Mouse (Mus musculus) CD8-positive naive resting alpha-beta T cell, adult 2 months (primary cell): ENCODE data around the gene Cacna1d.

Experiments
- DNase-seq, 2 experiments: peaks; one replicate each; pipeline ENCODE4 v3.0.0; 2022; ENCODE audit warnings: low read depth in 2 of 2, low spot score in 2 of 2

The Cacna1d gene

DNA sequence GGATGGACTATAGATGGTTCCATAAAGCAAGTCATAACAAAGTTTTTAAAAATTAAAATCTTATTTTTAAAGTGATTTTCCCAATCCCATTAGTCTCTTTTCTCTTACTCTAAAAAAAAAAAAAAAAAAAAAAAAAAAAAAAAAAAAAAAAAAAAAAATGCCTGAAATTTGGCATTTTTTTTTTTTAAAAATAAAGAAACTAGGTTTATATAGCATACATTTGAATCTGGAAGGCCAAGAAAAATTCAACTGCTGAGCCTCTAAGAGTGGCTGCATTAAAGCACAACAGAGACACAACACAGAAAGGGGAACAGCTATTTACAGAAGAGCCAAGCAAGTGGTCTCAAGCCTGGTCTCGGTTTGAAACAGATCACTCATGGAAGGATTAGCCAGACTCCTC is 112.9 kb downstream of the Cacna1d start:
- DNase-seq: no peak

DNA sequence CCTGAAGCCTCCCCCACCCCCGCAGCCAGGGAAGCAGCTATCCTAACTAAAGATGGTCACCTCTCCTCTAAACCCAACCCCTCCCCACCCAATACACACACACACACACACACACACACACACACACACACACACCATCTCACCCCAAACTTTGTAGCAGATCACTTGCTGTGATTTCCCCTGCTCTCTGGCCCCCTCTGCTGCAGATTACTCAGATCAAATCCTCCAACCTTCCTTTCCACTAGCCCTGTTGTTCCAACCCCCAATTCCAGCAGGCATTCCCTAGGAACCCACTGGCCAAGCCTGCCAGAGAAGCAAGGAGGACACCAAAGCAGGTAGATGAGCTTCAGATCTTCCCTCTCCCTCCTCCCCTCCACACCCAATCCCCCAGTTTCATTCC is 118.4 kb downstream of the Cacna1d start:
- no peak for DNase-seq

DNA sequence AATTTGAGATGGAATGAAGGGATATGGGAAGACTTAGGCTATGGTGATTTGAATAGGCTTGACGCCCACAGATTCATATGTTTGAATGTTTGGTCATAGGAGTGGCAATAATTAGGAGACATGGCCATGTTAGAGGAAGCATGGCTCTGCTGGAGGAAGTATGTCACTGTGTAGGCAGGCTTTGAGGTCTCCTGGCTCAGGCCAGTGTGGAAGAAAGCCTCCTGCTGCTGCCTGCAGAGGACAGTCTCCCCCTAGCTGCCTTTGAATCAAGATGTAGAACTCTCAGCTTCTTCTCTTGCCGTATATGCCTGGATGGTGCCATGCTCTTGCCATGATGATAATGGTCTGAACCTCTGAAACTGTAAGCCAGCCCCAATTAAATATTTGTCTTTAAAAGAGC is 120.2 kb downstream of the Cacna1d start:
- no peak for DNase-seq

DNA sequence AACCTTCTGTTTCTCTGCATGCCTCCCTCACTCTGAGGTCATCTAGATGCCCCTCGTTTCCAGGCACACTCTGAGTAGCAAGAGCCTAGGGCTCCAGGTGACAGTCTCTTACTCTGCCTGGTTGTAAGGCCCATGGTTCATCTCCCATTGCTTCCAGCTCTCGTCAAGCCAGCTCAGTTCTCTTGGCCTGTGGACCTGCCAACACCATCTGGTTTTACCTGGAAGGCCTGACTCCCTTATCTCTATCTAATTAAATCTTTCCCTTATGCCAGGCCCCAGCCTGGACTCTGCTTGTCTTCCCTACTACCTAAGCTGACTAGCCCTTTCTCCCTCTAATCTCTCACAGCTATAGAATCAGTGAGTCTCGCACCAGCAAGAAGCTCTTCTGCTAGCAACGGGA is 124.2 kb downstream of the Cacna1d start:
- no peak for DNase-seq

DNA sequence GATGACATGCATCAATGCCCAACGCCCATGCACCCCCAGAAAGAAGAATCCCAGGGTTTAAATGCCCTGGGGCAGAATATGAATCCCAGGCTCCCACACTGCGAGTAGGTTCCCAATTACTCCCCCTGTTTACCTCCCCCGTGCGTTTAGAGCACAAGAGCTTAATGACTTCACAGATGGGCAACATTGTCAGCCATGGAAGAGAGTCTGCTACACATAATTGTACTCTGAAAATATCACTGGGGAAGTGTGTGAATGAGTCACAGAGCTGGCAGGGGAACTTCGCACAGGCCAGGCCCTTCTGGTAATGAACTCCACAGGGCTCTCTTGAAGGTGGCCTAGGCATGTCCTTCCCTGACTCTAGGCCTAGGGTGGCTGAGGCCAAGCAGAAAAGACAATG is 125.4 kb downstream of the Cacna1d start:
- no peak for DNase-seq

DNA sequence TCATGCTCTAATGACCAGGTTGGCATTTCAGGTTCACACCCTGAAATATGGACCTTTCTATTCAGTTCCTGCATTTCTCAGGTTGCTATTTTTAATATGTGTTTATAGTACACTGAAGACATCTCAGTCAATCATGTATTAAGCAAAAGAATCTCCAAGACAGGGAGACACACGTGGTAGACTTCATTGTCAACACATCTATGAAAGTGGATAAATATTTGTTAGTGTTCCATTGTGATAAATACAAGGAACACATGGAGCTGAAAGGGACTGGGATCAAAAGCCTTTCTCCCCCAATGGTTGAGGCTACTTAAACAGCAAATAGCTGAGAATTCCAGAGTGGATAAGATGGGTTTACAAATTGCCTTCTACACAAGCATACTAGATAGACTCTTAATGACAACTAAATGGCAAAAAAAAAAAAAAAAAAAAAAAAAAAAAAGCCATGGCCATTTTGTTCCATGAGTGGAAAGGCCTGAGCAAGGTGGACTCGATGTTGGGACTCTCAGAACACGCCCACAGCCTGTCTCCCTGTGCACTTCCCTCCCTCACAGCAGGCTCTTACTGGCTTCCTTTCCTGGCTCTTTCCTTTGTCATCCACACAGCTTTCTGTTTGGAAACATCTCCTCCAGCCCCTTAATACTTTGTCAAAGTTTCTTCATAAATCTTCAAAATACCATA is 127.6 kb downstream of the Cacna1d start:
- DNase-seq: no peak

DNA sequence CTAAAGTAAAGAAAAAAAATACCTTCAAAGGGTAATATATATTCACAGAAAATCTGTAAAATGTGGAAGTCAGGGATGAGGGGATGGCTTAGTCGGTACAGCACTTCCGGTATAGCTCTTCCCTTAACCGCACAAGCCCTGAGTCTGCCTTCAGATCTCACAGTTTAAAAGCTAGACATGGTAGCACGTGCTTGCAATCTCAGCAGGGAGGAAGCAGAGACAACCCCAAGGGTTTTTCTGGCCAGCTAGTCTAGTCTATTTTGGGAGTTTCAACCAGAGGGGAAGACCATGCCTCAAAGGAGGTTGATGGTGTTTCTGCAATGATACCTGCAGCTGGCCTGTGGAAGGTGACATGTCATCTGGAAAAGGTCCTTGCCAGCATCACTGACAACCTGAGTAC is 128.9 kb downstream of the Cacna1d start:
- no peak for DNase-seq

DNA sequence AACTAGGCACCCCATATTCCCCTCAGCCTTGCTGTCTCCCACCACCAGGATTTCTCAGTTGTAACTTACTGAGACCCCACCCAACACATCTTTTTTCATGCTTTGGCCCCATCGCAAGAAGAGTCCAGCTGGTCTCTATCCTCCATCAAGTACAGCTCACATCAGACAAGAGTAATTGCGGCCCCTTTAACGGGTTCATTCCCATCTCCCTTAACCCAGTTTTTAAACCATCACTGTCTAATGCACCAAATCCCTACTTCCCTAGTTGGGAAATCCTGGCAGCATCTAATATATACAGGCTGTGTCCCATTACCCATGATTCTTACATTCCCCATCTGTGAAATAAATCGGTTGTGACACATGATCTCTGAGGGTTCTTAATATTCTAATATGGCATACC is 130.8 kb downstream of the Cacna1d start:
- no peak for DNase-seq

DNA sequence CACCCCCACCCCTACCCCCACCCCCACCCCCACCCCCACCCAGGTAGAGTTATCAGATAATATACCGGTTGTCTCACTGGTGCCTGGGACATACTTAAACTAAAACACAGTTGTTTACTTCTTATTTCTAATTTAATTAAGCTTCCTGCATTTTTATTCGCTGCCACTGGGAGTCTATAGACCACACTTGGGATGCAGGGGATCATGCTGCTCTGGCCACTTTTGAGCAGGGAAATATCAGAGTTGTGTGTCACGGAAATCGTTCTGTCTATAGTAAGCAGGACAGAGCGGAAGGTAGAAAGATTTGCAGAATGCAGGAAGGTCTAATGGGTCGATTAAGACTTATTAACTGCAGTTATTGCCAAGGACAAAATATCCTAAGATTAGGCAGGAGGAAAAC is 131.3 kb downstream of the Cacna1d start:
- no peak for DNase-seq

DNA sequence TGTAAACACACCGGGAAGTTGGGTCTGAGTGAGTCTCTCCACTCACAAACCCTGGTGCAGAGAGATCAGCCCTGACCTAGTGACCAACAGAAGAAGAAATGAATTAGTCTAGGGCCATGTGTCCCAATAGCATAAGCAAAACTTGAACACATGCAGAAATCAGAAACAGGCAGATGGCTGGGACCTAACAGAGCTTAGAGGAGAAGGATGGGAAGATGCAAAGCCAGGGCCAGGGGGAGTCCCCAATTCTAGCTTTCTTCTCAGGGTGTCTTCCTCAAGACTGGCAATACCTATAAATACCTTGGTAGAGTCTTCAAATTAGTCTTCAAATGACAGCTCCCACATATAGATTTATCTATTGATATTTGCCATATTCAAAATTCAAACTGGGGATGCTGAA is 133.2 kb downstream of the Cacna1d start:
- DNase-seq: no peak

DNA sequence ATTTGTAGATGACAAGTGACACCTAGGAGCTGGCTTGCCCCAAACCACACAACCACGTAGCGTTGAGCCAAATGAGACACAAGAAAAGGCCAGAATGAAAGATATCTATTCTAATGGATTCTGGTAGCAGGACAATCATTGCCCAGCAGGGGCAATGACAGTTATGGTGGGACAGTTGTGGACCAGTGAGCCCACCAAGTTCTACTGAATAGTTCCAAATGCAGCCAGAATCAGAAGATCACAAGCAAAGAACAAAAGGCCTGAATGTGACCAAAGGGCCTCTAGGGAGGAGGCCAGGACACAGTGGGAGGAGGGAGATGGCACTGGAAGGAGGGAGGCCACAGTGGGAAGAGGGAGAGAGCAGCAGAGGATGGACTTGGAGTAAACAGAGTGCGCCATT is 134.8 kb downstream of the Cacna1d start:
- DNase-seq: no peak

DNA sequence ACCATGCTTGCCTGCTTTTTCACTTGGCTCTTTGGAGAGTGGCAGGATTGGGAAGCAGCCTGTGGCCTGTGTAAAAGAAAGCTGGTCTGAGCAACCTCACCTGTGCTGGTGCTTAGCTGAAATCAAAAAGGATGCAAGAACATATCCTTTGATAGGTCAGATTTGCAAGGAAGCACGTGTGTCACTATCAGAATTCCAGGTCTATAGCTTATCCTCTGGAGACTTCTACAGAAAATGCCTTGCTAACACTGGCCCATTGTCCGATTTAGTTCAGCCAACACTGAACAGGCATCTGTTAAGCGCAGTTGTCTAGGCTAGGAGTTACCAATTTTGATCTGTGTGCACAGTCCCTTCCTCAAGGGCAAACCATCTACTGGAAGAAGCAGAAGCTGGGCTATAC is 136.5 kb downstream of the Cacna1d start:
- no peak for DNase-seq

DNA sequence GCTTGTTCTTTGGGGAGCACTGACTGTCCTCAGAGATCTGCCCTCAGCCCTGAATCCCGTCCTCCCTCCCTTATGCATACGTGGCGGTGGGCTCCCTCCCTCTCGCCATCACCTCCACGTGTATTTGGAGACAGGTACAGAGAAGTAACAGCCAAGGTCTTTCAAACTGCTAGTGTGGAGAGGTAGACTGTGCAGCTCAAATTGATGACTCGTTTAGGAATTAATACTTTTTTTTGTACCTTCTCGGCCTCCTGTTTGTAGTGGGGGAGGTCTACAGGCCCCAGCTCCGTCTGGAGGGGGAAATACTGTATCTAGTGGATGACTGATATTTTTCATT is 137.2 kb downstream of the Cacna1d start:
- no peak for DNase-seq

DNA sequence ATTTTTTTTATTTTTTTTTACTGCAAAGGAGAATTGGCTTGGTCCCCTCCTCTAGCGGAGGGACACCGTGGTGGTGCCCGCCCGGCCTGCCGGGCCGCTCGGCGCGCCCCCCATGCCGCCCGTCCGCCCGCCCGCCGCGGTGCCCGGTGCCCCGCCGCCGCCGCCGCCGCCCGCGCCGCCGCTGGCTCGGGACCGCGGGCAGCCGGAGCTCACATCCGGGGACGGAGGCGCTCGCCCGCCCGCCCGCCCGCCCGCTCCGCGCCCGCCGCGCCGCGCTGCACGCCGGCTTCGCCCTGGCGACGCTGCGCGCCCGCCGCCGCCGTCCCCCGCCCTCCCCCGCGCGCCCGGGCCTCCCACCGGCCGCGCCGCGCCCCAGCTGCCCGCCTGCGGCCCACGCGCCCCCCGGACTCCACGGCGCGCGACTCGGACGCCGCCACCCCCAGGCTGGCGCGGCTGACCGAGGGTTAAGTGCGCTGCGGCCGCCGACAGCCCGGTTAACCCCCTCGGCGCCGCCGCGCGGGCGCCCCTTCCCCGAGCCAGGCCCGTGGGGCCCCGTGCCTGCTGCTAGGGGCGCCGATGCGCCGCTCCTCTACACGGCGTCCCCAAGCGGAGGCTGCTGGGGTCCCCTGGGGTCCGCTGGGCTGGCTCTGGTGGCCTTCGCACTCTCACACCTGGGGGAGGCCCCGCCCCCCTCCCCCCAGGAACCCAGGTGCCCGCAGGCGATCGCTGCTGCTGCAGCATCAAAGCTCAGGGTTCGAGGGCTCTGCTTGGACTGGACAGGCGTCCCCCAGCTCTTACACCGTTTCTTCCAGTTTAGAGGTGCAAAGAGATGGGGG is 137.7 kb downstream of the Cacna1d start:
- no peak for DNase-seq

DNA sequence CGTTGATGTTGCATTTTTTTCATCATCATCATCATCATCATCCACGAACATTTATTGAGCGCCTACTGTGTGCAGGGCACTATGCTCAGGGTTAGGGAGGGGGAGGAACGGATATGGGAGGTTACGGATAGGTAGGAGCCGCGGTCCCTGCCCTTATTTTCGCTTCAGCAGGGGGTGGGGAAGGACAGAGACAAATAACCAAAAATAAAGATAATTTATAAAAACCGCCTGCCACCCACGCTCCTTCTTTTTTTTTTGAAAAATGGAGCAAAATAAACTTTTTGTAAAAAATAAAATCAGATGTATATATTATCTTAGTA is 138.3 kb downstream of the Cacna1d start:
- no peak for DNase-seq

DNA sequence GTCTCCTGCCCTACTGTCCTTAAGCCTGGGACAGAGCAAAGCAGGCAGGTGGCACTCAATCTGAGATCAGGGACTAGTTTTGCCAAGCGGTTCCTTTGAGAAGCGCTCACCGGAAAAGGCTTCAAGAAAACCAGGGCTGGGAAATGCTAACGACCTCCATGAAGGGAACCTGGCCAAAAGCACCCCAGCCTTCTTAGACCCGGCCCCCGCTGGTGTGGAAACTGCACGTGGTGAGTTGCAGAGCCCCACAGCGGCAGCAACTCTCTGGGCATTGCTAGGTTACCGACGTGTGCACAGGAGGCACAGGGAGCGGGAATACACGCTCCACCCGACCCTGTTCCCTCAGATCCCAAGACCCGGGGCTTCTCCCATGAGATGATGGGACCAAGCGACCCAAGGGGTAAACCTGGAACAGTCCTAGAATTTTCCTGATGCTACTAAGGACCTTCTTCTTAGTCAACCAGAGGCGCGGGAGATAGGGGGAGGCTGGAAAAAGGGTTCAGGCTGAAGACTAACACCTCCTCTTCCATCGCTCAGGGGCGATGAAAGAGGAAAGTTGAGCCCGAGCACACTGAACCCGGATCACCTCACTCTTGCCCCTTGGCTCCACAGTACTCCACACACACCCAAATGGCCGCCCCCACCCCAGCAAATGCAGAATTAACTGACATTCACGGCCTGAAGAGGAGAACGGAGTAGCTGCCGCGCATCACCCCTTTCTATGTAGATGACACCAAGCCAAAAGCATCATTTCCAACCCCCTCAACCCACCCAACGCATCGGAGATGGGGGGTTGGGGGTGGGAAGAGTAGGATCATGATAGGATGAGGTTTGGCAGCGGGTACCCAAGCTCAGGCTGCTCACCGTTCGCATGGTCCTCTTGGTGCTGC is 138.9 kb downstream of the Cacna1d start:
- no peak for DNase-seq

DNA sequence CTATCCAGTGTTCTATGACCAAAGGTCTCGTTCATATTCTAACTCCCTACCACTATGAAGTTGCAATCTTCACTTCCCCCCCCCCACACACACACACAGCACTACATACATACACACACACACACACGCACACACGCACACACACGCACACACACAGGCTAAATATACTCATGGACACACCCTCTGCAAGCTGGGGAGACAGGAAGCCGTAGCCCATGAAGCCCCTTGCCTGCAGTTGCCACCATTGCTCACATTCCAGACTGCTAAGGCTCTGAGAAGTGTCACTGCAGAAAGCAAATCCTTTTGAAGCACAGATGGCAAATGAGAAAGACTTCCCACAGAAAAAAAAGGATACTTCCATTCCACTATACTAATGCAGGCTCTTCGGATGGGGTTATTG is 141.0 kb downstream of the Cacna1d start:
- DNase-seq: no peak

DNA sequence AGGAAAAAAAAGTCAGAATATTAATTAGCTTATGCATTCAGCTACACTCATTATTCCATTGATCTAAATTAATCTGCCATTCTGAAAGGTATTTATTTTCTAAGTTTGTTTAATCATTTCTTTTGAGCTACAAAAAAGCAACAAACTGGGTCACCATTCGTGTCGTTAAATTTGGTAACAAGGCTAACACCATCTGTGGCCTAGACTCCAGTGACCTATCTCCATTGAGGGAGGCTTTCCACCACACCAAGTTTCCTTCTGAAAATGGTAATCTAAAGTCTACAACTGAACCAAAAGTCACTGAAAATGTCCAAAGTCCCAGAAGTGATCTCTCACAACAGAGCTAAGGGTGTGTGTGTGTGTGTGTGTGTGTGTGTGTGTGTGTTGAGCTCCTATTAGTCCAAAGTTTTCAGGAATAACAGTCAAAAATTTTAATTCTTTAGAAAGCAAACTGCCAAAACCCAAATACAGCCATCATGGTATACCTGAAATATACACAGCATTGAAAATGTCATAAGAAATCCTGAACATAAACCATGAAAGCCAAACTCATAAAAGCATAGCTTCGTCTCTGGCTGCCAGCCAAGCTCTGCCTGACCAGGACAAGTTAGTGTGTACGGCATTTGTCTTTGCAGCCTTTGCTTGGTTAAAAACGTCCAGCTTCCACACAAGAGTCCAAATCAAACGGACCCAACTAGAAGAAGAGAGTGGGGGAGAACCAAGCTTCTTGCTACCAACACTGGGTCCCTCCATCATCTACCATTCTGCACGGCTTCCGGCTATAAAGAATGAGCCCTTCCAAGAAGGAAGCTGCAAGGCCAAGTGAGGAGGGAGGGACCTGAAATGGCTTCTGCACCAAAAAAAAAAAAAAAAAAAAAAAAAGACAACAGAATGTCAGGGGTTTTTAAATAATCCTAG is 146.0 kb downstream of the Cacna1d start:
- DNase-seq: no peak

DNA sequence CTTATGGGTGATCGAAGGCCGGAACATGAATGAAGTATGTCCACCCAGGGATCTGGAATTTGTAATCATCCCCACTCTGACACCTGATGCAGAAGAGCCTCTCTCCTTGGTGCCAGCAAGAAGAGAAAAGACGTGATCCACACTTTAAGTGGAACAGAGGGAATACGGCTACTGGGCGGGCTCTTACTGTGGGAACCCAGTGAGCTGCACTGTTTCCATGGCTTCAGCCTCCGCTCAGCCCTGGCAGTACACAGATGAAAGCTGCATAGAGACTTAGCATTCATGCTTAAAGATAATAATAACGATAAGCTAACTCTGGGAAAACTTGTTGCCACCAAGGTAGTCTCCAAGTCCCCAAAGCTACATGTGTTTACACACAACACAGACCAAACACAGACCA is 147.5 kb downstream of the Cacna1d start:
- no peak for DNase-seq

DNA sequence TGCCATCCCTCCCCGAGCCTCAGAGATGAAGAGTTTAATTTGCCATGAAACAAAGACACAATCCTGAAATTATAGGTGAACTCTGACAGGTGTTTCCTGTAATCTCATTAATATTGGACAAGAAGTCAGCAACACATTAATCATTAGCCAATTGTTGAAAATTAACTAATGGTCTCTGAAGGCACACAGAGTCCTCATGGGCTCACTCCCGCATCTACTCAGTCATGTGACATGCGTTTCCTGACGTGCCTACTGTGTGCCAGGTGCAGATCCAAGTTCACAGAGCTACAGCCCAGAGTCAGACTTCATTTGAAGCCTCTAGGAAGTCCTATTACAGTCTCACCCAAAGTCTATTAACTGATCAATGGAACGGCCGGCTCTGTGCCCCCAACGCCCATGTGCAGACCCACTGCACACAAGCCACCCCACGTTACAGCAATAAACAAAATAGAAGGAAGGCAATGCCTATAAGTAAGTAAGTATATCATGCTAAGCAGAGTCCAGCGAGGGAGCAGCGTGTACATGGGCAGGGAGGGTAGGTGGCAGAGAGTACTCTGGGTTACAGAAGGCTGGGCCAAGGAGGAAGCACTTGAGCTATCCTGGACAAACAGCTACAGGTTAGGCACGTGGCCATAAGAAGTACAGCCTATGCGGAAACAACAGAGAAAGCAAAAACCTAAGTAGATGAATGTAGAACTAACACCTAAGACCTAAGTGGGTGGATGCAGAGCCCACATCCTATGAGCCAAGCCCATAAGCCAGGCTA is 149.2 kb downstream of the Cacna1d start:
- no peak for DNase-seq
